Mouse (Mus musculus) liver, postnatal 0 days (tissue): ENCODE measurements at regions not wholly inside any gene's neighbourhood (a gene's known extent, or its start where the extent isn't known, plus 50 kb on each side); places are given as distances from the start of the nearest gene placed in this dataset.

Experiments
- ATAC-seq: fragments of 200-750 bp; cut with Nextera tagmentation; 2 replicates; pipeline ENCODE4 v1.8.0; 2017; ENCODE audit warnings: mild to moderate bottlenecking, moderate library complexity
- DNase-seq: peaks from one replicate; pipeline ENCODE4 v3.0.0-alpha.2; 2016
- H3K27ac ChIP-seq: fragments of 300-500 bp; sonication (generic); 2 replicates; pipeline ENCODE4 v1.5.1; 2014; ENCODE audit warnings: antibody characterized with exemption, moderate library complexity, mild to moderate bottlenecking, low read depth
- H3K27me3 ChIP-seq: fragments of 300-500 bp; sonication (generic); 2 replicates; pipeline ENCODE4 v1.6.1; 2014; ENCODE audit warnings: low read length, control low read depth, mixed read lengths; ENCODE audit not compliant: insufficient read depth
- H3K36me3 ChIP-seq: fragments of 300-500 bp; sonication (generic); replicated peaks from 2 replicates; pipeline ENCODE4 v1.6.1; 2014; ENCODE audit warnings: mild to moderate bottlenecking, control low read depth, low read length, moderate library complexity, mixed read lengths; ENCODE audit not compliant: insufficient read depth
- H3K4me1 ChIP-seq: fragments of 300-500 bp; sonication (generic); 2 replicates; pipeline ENCODE4 v1.6.1; 2014; ENCODE audit warnings: antibody characterized with exemption, mild to moderate bottlenecking, control low read depth; ENCODE audit not compliant: insufficient read depth
- H3K4me2 ChIP-seq: fragments of 300-500 bp; sonication (generic); 2 replicates; pipeline ENCODE4 v1.6.1; 2014; ENCODE audit warnings: low read depth, mild to moderate bottlenecking, low read length, moderate library complexity, mixed read lengths
- H3K4me3 ChIP-seq: fragments of 300-500 bp; sonication (generic); 2 replicates; pipeline ENCODE4 v1.5.1; 2014; ENCODE audit warnings: low read depth, low read length
- H3K9ac ChIP-seq: fragments of 300-500 bp; sonication (generic); replicated peaks from 2 replicates; pipeline ENCODE4 v1.6.1; 2014; ENCODE audit warnings: mild to moderate bottlenecking, moderate library complexity
- H3K9me3 ChIP-seq: fragments of 300-500 bp; sonication (generic); 2 replicates; pipeline ENCODE4 v1.6.1; 2016; ENCODE audit warnings: mild to moderate bottlenecking, control low read depth, low read length, mixed read lengths
- CTCF ChIP-seq: sonication (generic); IDR thresholded peaks from 2 replicates; pipeline ENCODE4 v1.5.1; 2016; ENCODE audit warnings: antibody characterized with exemption, low read depth
- EP300 ChIP-seq: IDR thresholded peaks from 2 replicates; pipeline ENCODE4 v1.6.1; 2016; ENCODE audit warnings: antibody characterized with exemption, low read depth, mild to moderate bottlenecking
- WGBS: fragments of 180-500 bp; shearing (Covaris S2); extraction: QIAGEN DNeasy Blood & Tissue Kit; methylation state at CpG from one replicate; pipeline ENCODE4 v1.1.7; 2014; ENCODE audit not compliant: insufficient replicate concordance; 5-methylcytosine and 5-hydroxymethylcytosine counted together

- H3K4me1 ChIP-seq, result no peaks in the 10 kb centered on the region
- no peak for DNase-seq
- TF ChIP-seq EP300 (no peak), CTCF (no peak)
- no peak overlapping the region for H3K27ac ChIP-seq
- 68% methylated on average over 1 of the region's 1 CpGs for WGBS
- H3K9ac ChIP-seq, result no peak overlapping the region
- H3K36me3 ChIP-seq, result no peaks in the 10 kb centered on the region
- no peak overlapping the region for H3K4me2 ChIP-seq
- no peaks in the 10 kb centered on the region for H3K27me3 ChIP-seq
- ATAC-seq, result no peak
- no peak overlapping the region for H3K4me3 ChIP-seq
- no peaks in the 10 kb centered on the region for H3K9me3 ChIP-seq
These were observed 348.4 kb upstream of the Adamts9 start for GRCm38 (mm10) chr6:93291711-93292110.

GRCm38 (mm10) chr6:93288421-93288820 is 345.1 kb upstream of the Adamts9 start:
- no peak overlapping the region for H3K27ac ChIP-seq
- H3K36me3 ChIP-seq, result no peaks in the 10 kb centered on the region
- H3K4me1 ChIP-seq, result no peaks in the 10 kb centered on the region
- no peak for TF ChIP-seq EP300
- no peak for TF ChIP-seq CTCF
- H3K9me3 ChIP-seq, result no peaks in the 10 kb centered on the region
- 41% methylated on average over 4 of the region's 4 CpGs for WGBS
- no peak for ATAC-seq
- no peak overlapping the region for H3K9ac ChIP-seq
- no peak for DNase-seq
- H3K27me3 ChIP-seq, result no peaks in the 10 kb centered on the region
- no peak overlapping the region for H3K4me2 ChIP-seq
- no peak overlapping the region for H3K4me3 ChIP-seq

- WGBS, result 64% methylated on average over 2 of the region's 2 CpGs
- ATAC-seq, result no peak
- TF ChIP-seq CTCF (no peak), EP300 (no peak)
These were observed 342.5 kb upstream of the Adamts9 start for GRCm38 (mm10) chr6:93285796-93286195.

DNA sequence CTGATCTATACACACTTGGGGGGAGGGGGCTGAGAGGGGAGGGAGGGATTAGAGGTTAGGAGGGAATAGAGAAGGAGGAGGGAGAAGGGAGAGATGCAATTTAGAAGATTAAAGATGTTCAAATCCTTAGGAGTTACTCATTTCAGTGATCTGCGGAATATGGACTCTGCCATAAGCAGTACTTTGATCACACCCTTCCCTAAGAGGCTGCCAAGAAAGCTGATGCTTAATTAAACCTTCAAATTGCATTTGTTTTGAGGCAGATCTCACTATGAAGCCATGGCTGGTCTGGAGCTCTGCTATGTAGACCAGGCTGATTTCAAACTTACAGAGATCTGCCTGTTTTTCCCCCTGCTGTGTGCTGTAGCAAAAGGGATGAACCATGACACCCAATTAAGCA is 338.2 kb upstream of the Adamts9 start:
- no peaks in the 10 kb centered on the region for H3K9me3 ChIP-seq
- no peak for DNase-seq
- 85% methylated on average over 1 of the region's 1 CpGs for WGBS
- no peak overlapping the region for H3K4me3 ChIP-seq
- H3K4me1 ChIP-seq, result no peaks in the 10 kb centered on the region
- ATAC-seq, result no peak
- H3K9ac ChIP-seq, result no peak overlapping the region
- H3K27me3 ChIP-seq, result no peaks in the 10 kb centered on the region
- no peak overlapping the region for H3K27ac ChIP-seq
- no peaks in the 10 kb centered on the region for H3K36me3 ChIP-seq
- TF ChIP-seq EP300 (no peak), CTCF (no peak)
- H3K4me2 ChIP-seq, result no peak overlapping the region

More at GRCm38 (mm10) chr6:93285796-93286195, 342.5 kb upstream of the Adamts9 start:
- Histone ChIP-seq H3K27me3 (no peaks in the 10 kb centered on the region), H3K36me3 (no peaks in the 10 kb centered on the region), H3K4me1 (no peaks in the 10 kb centered on the region), H3K4me2 (no peak overlapping the region), H3K9ac (no peak overlapping the region), H3K27ac (no peak overlapping the region), H3K9me3 (no peaks in the 10 kb centered on the region), H3K4me3 (no peak overlapping the region)
- DNase-seq, result no peak

DNA sequence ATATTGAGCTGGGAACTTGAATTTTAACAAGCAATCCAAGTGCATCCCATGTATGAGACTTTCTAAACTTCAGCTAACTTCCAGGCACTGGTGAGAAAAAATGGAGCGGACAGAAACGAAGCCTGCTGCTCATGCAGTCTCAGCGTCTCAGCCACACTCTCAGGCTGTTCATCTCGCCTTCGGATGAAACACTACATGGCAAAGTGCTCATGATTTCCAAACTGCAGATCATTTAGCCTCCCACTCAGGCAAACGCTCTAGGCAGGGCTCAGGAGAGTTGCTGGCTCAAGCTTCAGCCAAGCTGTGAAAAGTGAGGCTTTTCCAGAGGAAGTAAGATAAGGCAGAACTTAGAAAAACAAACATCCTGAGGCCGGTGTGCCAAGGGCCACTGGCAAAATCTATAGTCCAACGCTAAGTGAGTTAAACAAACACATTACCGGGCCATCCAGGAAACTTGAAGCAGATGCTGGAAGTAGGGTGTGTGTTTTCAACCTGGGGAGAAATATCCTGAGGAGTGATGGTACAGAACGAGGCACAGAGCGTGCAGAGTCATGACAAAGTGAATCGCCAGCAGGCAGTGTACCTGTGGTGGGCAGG is 330.7 kb upstream of the Adamts9 start:
- Histone ChIP-seq H3K4me2 (no peak overlapping the region), H3K9ac (no peak overlapping the region), H3K27ac (no peak overlapping the region), H3K36me3 (no peaks in the 10 kb centered on the region), H3K27me3 (no peaks in the 10 kb centered on the region), H3K9me3 (no peaks in the 10 kb centered on the region), H3K4me3 (no peak overlapping the region), H3K4me1 (no peaks in the 10 kb centered on the region)
- ATAC-seq (no peak), DNase-seq (no peak)
- TF ChIP-seq CTCF (no peak), EP300 (no peak)
- 27% methylated on average over 12 of the region's 12 CpGs for WGBS

DNA sequence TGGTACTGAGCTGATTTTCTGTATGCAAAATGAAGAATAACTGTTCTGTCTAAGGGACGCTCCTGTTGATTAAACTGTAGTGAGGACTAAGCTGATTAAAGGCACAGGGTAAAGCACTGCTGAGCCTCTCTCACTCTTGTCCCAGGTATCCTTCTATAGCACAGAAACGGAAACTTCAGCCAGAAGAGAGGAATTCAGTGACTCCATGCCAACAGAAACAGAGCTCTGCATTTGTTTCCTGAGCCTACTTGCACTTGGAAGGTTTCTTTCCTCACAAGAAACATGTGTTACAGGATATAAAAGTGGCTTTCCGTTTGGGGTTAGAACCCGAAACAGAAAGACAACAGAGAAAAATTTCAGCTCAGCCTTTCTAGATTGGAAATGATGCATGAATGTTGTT is 328.9 kb upstream of the Adamts9 start:
- ATAC-seq, result no peak
- TF ChIP-seq CTCF (no peak), EP300 (no peak)
- H3K27ac ChIP-seq, result no peak overlapping the region
- no peak overlapping the region for H3K4me2 ChIP-seq
- H3K36me3 ChIP-seq, result no peaks in the 10 kb centered on the region
- WGBS, result 53% methylated on average over 4 of the region's 4 CpGs
- no peaks in the 10 kb centered on the region for H3K9me3 ChIP-seq
- no peaks in the 10 kb centered on the region for H3K4me1 ChIP-seq
- no peaks in the 10 kb centered on the region for H3K27me3 ChIP-seq
- no peak overlapping the region for H3K4me3 ChIP-seq
- H3K9ac ChIP-seq, result no peak overlapping the region
- no peak for DNase-seq

DNA sequence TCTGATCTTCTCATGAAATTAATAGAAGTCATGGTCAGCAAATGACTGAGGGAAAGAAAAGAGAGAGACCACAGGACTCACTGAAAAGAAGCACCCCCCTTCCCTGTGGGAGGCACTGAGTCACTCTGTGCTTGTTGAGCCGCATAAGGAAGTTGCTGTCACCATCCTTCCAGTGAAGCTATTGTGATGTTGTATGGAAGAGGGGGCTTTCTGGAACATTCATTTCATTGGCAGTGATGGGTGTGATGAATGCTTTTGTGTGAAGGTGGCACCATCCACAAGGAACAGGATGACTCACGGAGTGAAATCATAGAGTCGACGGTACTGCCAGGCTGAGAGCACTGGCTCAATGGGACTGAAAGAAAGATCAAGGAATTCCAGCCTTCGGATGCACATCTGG is 323.5 kb upstream of the Adamts9 start:
- ATAC-seq (no peak), DNase-seq (no peak)
- H3K4me3 ChIP-seq, result no peak overlapping the region
- H3K27ac ChIP-seq, result no peak overlapping the region
- H3K4me1 ChIP-seq, result no peaks in the 10 kb centered on the region
- WGBS, result 75% methylated on average over 5 of the region's 5 CpGs
- no peaks in the 10 kb centered on the region for H3K36me3 ChIP-seq
- TF ChIP-seq EP300, result no peak
- TF ChIP-seq CTCF, result no peak
- no peak overlapping the region for H3K4me2 ChIP-seq
- H3K27me3 ChIP-seq, result no peaks in the 10 kb centered on the region
- no peaks in the 10 kb centered on the region for H3K9me3 ChIP-seq
- H3K9ac ChIP-seq, result no peak overlapping the region
